Mouse (Mus musculus) T-helper 2 cell (primary cell): ENCODE measurements at regions not wholly inside any gene's neighbourhood (a gene's known extent, or its start where the extent isn't known, plus 50 kb on each side); places are given as distances from the start of the nearest gene placed in this dataset.
"Not testable (repeated sequence)": the region's sequence is repeated elsewhere in the genome, so short reads cannot be mapped to it uniquely, and the experiment has no call there.

ENCODE experiments used
- in situ Hi-C: fragments of 300-600 bp; cut with MboI, MseI; formaldehyde crosslinking; loops from one replicate; pipeline ENCODE4 v1.15.1; 2025; ENCODE audit warnings: high pct_unique_total_duplicates

DNA sequence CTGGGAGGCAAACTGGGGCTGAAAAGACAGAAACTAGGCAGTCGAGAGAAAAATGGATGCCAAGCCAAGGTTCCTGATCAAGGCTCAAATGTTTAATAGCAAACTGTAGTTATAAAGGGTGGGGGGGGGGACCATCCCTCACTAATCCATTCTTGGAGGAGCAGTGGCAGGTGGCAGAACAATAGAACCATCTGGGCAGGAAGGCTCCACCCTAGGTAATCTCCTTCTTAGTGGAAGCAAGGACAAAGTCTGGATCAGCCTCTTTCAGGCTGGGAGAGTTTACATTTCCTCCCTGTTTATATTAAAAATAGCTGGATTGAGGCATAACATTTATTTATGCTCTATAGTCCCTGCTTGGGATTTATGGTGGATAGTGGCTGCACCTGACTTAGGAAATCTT lies 180.8 kb downstream of the Cdh9 start:
- in situ Hi-C loops = no loop called here

DNA sequence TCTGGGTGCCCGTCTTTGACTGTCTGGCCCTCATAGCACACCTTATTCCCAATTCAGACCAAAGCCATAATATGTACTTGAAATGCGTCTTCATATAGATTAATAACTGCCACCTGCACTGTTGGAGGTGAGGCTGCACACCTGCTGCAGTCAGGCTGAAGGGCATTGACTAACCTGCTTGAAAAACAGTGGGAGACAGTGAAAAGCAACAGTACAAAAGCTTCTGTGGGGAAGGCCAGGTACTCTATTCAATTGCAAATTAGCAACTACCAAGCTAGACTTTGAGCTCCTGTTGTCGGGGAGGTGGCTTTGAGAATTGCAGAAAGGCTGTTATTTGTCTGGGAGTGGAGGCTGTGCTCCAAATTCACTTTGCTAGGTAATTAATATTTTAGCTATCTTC lies 181.4 kb downstream of the Cdh9 start:
- in situ Hi-C loops = not testable (repeated sequence)

DNA sequence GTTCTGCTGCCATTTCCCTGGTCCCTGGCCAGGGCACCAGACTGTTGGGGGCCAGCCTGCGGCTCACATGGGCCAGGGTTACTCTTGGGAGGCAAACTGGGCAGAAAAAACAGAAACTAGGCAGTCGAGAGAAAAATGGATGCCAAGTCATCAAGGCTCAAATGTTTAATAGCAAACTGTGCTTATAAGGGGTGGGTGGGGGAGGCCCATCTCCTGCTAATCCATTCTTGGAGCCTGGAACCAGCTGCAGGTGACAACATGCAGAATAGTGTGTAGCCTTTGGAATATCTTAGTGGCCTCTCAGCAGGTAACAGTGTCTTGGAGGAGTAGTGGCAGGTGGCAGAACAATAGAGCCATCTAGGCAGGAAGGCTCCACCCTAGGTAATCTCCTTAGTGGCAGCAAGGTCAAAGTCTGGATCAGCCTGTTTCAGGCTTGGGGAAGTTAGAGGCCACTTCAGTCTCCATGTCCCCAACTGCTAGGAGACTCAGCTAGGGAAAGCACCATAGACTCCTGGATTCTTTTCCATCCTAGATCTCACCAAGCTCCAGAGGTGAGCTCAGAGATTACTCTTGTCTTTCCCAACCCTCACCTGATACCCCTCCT lies 186.5 kb downstream of the Cdh9 start:
- in situ Hi-C loops = no loop called here

DNA sequence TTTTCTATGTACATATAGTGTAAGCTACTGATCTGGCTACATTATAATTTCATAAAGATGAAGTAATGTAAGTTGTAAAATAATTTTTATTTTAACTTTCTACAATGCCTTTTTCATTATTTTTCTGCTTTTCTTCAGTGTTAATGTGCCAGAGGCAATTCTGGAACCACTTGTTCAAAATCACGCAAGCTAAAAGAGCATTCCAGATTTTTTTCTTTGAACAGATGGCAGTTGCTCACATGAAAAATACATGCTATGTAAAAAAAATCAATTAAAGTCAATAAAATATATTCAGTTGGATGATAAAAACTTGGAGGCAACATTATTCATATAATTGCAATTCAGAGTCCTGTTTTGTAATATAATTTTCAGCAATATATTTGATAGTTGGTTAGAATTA lies 194.7 kb downstream of the Cdh9 start:
- in situ Hi-C loops = no loop called here

DNA sequence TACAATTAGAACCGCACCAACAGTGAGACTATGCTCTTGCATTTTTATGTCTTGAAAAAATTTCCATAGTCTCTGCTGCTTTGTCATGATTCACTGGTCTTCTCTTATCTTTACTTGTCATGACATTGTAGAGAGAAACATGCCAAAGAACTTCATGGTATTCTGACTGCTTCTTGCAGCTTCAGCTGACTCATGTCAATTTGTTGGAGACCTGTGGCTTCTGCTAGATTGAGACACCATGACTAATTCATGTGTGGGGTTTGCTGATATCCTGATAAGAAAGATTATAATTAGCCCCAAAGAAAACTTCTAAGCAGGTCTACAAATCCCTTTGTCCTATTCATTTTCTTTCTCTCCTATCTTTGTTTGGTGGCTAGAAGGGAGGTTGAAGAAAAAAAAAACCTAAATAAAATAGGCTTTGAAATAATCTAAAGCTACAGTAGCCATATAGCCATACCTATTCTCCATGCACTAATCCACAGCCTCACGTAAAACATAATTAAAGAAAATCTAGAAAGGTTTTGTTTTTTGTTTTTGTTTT lies 204.7 kb downstream of the Cdh9 start:
- in situ Hi-C loops = no loop called here

DNA sequence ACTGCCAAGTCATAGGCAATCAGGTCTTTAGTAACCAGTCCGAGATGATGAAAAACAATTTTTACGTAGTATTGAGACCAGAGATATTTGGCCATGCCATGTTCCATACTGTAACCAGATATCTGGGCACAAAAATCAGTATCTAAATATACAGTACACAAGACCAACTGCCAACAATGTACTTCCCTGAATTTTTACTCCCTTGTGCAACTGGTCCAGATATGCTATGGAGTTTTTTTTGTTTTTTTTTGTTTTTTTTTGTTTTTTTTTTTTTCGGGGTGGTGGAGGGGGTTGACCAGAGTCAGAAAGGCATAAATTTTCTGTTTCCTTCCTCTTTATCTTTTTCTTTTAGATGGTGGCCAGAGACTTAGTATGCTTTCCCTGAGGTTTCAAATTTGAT lies 205.9 kb downstream of the Cdh9 start:
- in situ Hi-C loops = no loop called here

DNA sequence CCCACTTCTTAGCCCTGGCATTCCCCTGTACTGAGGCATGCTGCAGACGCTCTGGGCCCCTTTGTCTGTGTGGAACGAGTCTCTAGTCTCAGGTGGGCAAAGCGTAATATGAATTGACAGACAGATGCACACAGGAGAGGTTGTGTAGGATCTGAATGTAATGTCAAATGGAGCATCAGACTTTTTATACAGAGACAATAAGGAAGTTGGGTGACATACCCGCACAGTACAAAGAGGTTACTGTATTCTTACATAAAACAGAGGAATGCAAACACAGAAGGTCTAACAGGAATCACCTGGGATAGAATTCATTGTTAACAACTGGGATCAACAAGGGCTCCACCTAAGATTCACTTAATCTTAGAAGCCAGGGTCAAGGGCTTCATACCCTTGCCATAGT lies 247.3 kb downstream of the Cdh9 start:
- in situ Hi-C loops = not testable (repeated sequence)

DNA sequence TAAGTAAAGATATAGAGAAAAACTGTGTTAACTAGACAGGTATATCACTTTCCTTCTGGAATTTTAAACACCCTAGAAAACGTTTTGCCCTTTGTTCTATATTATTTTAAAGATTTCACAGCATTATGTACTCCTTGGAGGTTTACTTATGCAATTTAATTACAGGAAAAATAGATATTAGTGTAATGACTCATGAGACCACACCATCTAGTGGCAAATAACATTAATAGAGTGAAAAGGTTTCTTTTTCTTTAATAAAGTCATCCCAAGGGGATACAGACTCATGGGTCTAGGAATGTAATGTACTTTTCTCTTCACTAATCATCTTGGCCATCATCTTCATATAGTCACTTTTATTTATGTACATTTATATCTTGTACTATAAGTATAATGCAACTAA lies 262.3 kb downstream of the Cdh9 start:
- in situ Hi-C loops = no loop called here

DNA sequence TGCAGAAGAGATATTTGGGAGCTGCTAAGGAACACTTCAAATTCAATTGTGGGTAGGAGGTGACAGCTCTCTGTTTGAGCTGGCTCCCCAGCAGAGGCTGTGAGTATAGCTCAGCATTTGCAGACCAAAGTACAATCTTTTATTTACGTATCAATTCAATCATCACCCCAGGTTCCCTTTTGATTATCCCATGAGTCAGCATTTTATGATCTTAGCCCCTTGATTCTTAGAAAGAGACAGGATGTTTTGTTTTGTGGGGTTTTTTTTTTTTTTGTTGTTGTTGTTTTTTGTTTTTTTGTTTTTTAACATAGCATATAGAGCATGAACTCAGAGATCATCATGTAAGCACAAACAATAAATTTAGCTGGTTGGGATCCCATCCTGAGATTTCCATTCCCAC lies 267.1 kb downstream of the Cdh9 start:
- in situ Hi-C loops = no loop called here

DNA sequence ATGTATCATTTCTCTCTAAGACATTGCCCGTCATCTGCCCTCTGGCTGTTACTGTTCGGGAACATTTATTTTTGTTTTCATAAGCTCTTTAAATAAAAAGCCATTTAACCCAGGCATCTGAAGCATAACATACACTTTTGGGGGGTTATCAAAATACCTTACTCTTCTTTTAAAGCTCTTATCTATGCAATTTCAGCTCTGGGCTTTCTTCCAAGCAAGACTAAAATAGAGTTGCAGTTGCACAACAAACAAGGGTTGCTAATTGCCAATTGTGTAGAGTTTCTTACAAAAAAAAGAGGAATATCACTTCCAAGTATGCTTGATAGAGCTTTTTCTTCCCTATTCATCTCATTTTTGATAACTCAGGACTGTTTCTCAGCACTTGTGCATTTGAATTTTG lies 277.6 kb downstream of the Cdh9 start:
- in situ Hi-C loops = no loop called here

DNA sequence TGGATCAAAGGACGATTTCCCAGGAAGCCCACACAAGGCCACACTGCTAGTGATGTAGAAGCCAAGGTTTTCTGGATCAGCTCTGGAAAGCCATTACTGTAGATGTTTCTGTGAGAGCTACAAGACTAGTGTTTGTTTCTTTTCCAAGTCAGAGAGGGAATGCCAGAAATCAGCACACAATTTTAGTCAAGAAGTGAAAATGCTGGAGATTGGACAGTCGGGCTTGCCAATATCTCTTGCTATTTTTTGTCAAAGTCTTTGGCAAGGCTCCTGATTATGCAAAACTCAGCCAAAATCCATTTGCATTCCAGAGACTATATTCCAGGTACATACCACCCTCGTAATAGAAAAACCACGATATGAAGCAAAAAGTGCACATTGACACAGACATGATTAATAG lies 279.3 kb downstream of the Cdh9 start:
- in situ Hi-C loops = no loop called here

DNA sequence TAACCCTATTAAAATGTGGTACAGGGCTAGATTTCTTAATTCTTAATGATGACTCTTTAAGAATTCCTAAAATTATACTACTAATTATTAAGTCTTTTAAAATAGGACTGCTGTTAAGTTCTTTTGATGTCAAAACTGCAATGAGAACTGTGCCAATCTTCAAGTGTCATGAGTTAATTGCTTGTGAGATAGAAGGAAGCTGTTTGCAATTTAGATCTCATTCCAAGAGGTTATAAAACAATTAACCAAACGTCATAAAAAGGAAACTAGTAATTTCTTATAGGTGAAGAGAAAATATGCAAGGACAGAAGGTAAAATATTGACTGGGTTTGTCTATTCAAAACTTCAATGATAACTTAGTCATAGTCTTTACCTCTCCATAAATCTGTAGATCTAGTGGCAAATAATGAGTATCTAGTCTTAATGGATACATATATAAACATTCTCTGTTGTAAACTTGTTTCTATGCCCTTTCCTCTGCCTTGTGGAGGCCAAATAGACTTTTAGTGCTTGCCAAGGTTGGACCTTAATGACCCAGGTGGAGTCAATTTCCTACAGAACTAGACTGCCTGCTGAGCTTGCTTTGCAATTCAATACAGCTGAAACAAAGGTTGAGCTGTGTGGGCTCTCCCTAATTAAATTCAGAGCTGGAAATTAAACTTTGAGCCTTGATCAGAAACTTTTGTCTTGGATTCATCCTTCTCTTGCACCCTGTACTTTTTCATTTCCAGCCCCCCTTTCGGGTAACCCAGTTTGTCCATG lies 320.5 kb downstream of the Cdh9 start:
- in situ Hi-C loops = no loop called here

DNA sequence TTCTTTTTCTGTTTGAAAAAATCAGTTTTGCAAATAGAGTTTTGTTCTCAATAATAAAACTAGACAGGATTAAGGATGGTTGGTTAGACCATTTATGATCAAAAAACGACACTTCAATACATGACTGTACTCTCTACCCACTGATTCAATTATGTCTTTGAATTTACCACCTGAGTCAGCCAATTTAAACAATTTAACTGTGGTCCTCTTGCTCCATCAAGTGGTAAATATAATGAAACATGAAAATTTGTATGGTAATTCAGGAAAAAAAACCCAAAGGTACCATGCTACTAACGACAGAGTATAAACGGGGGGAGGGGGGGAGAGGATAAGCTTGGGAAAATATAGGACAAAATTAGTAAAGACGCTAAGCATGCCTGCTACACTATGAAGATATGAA lies 341.2 kb downstream of the Cdh9 start:
- in situ Hi-C loops = no loop called here

DNA sequence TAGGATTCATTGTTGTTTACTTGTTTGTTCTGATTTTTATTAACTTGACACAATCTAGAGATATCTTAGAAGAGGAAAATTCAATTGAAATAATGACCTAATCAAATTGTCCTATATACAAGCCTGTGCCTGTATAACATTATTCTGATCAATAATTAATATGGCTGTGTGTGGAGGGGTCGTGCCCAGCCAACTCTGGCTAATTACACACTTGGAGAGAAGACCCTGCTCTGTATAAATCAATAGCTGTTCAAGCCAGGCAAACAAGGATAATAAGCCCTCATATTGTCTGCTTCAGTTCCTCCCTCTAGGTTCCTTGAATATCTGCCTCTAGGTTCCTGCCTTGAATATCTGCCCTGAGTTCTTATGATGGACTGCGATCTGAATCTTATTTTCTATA lies 355.5 kb downstream of the Cdh9 start:
- in situ Hi-C loops = no loop called here

DNA sequence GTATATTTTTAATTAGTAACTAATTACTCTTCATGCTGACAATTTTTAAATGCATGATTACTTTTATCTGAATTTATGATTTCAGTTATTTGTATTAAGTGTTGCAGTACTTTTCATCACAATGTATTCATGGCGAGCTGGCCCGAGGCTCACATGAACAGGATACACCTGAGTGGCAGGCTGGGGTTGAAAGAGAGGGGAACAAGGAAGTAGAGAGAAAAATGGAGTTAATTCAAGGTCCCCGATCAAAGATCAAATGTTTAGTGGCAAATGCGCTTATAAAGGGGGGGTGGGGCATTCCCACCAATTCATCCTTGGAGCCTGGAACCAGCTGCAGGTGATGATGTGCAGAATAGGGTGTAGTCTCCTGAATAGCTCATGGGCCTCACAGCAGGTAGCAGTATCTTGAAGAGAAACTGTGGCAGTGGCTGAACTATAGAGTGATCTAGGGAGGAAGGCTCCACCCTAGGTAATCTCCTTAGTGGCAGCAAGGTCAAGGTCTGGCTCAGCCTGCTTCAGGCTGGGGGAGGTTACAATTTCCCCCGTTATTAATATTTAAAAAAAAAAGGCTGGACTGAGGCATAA lies 360.2 kb downstream of the Cdh9 start:
- in situ Hi-C loops = no loop called here

DNA sequence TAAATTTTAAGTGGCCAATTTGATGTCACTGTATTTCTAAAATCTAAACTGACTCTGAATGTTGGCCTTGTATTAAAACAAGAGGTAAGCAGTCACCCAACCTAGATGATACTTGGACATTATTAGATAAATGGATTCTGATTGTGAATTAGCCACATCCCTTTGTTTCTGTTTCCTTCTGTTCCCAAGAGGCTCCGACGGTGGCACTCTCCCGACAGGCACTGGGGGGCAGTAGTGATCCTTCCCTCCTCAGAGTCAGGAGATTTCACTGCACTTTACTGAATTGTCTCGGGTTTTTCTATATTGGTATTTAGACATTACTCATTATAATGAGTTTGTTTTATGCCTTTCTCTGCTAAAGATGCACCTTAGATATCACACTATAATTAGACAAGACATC lies 370.4 kb downstream of the Cdh9 start:
- in situ Hi-C loops = no loop called here

DNA sequence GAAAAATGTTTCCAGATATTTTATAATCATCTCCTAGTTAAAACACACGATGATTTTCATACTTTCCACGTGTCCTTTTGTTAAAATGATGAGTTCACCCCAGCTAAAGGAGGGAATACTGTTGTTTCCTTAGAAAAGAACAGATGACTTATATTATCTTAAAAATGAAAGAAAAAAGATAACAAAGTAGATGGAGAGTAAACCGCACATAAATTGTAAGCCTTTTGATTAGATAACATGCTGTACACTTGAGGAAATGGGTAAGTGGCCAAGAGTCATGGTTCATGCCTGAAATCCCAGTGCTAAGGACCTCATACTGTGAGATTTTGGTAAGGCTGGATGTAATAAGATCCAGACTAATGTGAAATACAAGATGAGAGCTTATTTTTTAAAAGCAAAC lies 372.6 kb downstream of the Cdh9 start:
- in situ Hi-C loops = no loop called here

DNA sequence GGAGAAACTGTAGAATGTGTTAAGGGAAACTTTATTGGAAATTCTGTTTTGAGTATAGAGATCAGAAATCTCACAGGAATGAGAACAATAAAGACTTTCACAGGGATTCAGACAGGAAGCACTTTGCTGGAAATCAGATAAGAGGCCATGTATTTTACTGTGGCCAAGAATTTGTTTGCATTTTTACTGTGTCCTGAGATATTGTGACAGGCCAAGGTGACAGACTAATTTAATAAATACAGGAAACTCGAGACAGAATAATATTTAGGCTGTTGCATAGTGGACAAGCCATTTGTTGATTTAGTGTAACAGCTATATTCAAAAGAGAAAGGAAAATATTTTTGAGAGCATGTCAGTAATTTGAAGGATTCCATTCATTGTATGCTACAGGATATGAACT lies 407.2 kb downstream of the Cdh9 start:
- in situ Hi-C loops = no loop called here

DNA sequence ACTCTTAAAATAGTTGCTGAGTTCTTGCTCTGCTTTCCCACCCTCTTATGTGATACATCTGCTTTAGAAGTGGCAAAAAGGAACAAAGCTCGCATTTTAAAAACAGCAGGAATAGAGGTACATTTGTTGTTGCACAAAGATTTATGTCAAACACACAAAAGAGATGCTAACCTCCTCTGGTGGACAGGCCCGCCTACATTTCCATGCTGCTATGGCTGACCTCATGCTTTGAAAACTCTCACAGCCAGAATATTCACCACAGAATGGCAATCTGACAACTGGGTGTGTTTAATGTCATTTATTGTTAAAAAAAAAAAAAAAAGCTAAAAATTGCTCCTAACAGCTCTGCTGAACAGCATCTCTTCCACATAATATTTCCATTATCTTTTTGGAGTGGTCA lies 451.6 kb downstream of the Cdh9 start:
- in situ Hi-C loops = loop anchor here (5.0 kb wide), 1 partner anchor 48 kb away; no protein-coding TSS in a partner anchor

DNA sequence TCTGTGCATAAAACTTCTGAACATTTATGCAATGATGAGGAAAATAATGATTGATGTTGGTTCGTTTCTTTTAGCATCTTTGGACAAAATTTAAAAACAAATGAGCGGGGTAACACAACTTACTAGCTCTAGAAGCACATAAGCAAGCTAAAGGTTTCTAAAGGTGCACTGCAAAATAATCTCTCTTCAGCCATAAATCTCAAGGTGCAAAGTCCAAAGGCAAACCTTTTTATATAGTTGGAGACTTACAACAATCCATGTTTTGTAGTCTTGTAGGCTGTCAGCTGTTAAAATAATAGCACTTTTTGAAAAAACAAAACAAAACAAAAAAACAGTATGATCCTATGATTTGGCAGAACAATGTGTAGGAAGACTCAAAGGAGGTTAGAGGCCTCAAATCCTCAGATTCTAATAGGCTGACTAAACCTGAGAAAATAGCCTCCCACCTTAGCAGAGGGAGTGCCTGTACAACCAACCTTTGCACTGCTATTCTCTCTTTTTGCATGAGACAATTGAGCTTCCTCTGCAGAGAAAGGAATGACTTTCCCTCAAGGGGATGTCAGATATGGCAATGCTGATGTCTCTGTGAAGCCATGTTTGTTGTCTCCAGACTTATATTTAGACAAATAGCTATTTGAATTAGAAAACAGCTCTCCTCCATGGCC lies 452.9 kb downstream of the Cdh9 start:
- in situ Hi-C loops = loop anchor here (5.0 kb wide), 1 partner anchor 49 kb away; no protein-coding TSS in a partner anchor

DNA sequence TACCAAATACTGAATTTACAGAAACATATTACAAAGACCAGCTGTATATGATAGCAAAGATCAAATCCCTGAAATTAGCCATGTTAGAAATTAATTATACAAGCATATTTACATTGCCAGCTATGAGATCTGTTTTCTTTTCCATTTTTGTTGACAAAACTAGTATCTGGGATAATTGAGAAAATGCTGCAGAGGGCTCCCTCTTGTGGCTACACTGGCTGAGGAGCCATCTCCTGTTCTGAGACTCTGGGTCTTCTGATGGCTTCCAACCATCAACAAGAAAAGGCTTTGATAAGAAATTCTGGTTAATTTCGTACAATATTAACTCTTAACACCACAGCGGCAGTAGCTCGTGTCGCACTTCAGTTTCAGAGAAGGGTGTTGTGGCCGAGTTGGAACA lies 466.9 kb downstream of the Cdh9 start:
- in situ Hi-C loops = no loop called here

DNA sequence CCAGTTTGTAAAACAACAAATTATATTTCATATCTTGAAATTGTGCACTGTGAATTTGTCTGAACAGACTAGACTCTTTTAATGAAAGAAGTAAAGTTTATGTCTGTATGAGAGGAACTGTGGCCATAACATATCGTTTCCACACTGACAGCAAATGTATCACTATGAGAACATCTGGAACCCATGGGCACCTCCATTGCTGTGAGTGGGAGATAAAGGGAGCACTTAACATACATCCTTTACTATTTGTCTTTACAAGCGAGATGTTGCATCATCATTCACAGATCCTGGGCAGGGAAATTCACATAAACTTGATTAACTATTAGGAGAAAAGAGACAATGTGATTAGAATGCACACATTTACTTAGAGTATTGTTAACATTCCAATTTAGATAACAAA lies 476.2 kb downstream of the Cdh9 start:
- in situ Hi-C loops = no loop called here
